Mouse (Mus musculus): ENCODE results near the gene Vgll1.

The Vgll1 gene

DNA sequence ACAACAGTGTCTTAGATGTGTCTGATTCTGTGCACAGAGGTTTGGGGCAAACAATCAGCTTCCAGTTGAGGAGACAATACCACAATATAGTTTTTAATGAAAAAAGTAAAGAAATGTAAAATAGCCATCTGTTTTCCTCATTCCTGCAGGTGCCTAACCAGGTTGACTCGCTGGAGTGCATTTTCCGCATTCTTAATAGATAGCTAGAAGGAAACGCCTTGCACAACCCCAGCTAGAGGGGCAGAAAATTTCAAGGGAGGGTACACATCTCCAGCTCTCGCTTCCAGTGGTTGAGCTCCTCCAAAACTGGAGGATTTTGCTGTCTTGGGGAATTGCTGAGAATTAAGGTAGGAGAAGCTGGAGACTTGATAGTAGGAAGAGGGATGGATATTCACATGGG is at the start of gene Vgll1:
Gene Vgll1 (plus strand): TSS at position 301 of the 400 bp plus-strand sequence.
- no peak for DNase-seq

- DNase-seq: no peak
Observed at GRCm38 (mm10) chrX:57042774-57043173, 45.1 kb upstream of the Vgll1 start, which contains the start of gene Brs3. Gene Brs3, plus strand, starts transcription at chrX:57043074.

DNA sequence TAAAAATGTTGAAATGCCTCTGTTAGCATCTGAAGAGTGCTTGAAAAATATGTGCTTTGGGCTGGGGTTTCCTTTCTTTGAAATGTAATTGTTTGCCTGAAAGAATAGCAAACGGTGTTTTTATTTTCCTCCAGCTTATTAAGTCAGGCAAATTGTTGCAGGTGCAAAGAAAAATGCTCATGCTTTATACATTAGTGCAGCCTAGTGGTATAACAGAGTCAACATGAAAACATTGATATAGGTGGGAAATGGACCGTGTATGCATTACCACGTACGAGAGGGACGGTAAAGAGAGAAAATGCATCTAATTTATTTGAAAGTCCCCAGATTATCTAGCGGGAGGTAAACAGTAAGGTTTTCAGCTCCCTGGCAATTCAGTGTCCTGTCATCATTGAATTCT is 44.0 kb upstream of the Vgll1 start:
- DNase-seq: no peak

DNA sequence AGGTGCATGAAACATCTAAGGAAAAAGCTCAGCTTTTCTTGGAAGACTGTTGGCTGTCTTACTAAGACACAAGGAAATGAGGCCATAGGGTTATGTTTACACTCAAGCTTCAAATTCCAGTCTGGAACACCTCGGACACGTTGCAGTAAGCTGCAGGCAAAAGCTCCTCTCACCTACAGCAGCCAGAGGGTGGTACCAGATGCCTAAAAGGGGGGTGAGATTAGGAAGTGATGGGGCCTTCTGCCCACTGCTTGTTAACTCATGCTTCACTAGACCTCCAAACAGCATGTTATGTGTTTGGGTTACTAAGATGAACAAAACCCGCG is 35.1 kb upstream of the Vgll1 start:
- DNase-seq: no peak

GRCm38 (mm10) chrX:57053174-57053992 is 34.5 kb upstream of the Vgll1 start, which contains the start of gene Htatsf1:
Gene Htatsf1, plus strand, starts transcription at chrX:57053583.
- DNase-seq: peak; percentile 78

DNA sequence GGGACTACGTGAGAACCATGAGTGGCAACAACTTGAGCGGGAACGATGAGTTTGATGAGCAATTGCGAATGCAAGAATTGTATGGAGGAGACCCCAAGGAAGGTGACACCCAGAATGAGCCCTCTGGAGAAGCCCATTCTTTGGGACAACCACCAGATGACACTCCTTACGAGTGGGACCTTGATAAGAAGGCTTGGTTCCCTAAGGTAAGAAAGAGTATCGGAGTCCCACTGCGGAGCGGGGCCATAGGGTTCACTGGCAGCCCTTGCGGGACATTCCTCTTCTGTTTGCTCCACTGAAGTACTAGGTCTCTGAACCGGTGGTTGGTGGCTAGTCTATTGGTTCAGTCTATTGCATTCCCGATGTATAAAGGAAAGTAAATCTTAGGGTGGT is 33.9 kb upstream of the Vgll1 start:
- no peak for DNase-seq

DNA sequence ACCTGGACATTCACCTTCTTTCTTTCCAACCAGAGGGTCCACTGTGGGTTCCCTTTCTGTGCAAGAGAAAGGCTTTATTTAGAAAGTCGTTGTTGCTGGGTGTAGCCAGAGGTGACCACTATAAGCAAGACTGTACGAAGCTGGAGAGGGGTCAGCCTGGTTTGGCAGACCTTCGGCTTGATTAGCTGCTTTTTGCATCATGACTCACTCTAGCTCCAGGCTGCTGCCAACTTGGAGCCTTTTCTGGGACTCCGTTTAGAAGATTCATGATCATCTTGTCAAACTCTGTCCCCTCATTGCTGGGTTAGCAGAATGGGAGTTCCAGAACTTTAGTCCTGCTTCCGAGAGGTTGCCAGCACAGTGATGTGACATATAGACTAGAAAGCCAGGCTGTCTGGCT is 6.4 kb upstream of the Vgll1 start:
- no peak for DNase-seq

GRCm38 (mm10) chrX:57103415-57103814 is 15.5 kb downstream of the Vgll1 start:
- no peak for DNase-seq

GRCm38 (mm10) chrX:57106956-57107355 is 19.1 kb downstream of the Vgll1 start:
- DNase-seq: no peak

GRCm38 (mm10) chrX:57118143-57118542 is 30.2 kb downstream of the Vgll1 start:
- DNase-seq: no peak

- no peak for DNase-seq
Observed at GRCm38 (mm10) chrX:57120768-57121167, 32.9 kb downstream of the Vgll1 start.

DNA sequence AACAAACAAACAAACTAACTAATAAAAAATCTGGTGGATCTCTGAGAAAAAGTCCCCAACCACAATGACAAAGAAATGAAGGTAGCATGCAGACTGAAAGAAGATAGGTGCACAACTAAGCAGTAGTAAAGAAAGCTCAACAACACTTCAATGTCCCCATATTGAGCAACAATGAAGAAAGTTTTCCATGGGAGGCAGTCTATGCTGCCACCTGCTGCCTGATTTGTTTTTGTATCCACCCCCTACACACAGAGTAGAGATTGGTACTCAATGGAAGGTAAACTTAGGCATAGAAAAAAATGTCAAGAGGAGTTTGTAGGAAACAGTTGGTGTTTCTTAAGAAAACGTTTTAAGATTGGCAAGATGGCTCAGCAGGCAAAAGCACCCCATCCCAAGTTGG is 42.7 kb downstream of the Vgll1 start:
- no peak for DNase-seq

- DNase-seq: no peak
Observed at GRCm38 (mm10) chrX:57137627-57138026, 49.7 kb downstream of the Vgll1 start.

DNA sequence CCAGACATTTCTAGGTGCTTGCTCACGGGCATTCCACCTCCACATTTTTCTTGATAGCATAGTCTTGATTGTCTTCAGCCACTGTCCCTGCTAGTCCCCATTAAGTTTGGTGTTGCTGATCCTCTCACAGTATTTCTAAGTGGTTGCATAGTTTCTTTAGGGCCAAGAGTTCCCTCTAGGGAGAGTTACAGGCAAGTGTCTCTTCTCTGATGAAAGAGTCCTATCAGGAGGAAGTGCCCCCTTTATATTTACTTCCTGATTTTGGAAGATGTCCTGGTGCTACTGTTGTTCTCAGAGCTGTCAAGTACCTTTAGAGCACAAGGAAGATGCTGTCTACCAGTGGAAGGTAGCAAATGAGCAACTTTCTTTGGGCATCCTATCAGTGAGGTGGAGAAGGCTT is 65.6 kb downstream of the Vgll1 start:
- no peak for DNase-seq

Measured in kidney, adult 11 months (tissue).